Mouse (Mus musculus) bone marrow macrophage, adult 2 months (primary cell): ENCODE data around the gene Stkld1. TPM values are rescaled to one million over a fixed set of nuclear protein-coding genes. Genes with fewer than 3 reads are reported as not detected.

Experiments used
- H3K27ac ChIP-seq: 2 replicates; pipeline ENCODE4 v1.5.1; 2012; ENCODE audit warnings: low read depth, low read length; ENCODE audit not compliant: insufficient read depth
- H3K4me1 ChIP-seq: 2 replicates; pipeline ENCODE4 v1.6.1; 2012; ENCODE audit warnings: low read length; ENCODE audit not compliant: control insufficient read depth, insufficient read depth
- H3K4me3 ChIP-seq: 2 replicates; pipeline ENCODE4 v1.5.1; 2012; ENCODE audit warnings: mild to moderate bottlenecking, low read length, moderate library complexity; ENCODE audit not compliant: insufficient read depth
- CTCF ChIP-seq: IDR thresholded peaks from 2 replicates; pipeline ENCODE4 v1.5.1; 2012; ENCODE audit warnings: low read depth, mild to moderate bottlenecking, low read length, moderate library complexity
- POLR2A ChIP-seq: IDR thresholded peaks from 2 replicates; pipeline ENCODE4 v1.6.1; 2012; ENCODE audit warnings: mild to moderate bottlenecking, low read depth, low read length, borderline replicate concordance
- polyA plus RNA-seq: library from polyadenylated mRNA; stranded (reverse); fragments of >200 nt; gene quantifications from 2 replicates; pipeline ENCODE4 v1.2.4, GENCODE M21; 2012; ENCODE audit not compliant: missing spikeins, insufficient read depth, insufficient read length

Gene Stkld1
- polyA plus RNA-seq, 1 experiment: 2.5 TPM

GRCm38 (mm10) chr2:26915927-26916728 is 17.7 kb upstream of the Stkld1 start, which contains the start of the genes Surf2 and Surf1:
Gene Surf2, plus strand, starts transcription at chr2:26916367.
Gene Surf1, minus strand, starts transcription at chr2:26916530.
- Histone ChIP-seq H3K4me3 (peak within 1 kb of the TSS; percentile 66), H3K4me1 (peaks cover 12% of the 10 kb centered on the region), H3K27ac (peak within 1 kb of the TSS; percentile 63)
- TF ChIP-seq CTCF (no peak), POLR2A (no peak)

- Histone ChIP-seq H3K4me3 (peak overlapping the region; percentile 66), H3K4me1 (peaks cover 16% of the 10 kb centered on the region), H3K27ac (peak overlapping the region; percentile 63)
- TF ChIP-seq POLR2A (no peak), CTCF (no peak)
Observed at GRCm38 (mm10) chr2:26916738-26917137, 17.1 kb upstream of the Stkld1 start.

GRCm38 (mm10) chr2:26919684-26920083 is 14.2 kb upstream of the Stkld1 start:
- H3K4me3 ChIP-seq: no peak overlapping the region
- no peak overlapping the region for H3K27ac ChIP-seq
- TF ChIP-seq CTCF (no peak), POLR2A (no peak)
- peaks cover 18% of the 10 kb centered on the region for H3K4me1 ChIP-seq

GRCm38 (mm10) chr2:26920190-26920855 is 13.5 kb upstream of the Stkld1 start:
- Histone ChIP-seq H3K27ac (no peak overlapping the region), H3K4me1 (peaks cover 17% of the 10 kb centered on the region), H3K4me3 (no peak overlapping the region)
- TF ChIP-seq POLR2A (no peak), CTCF (no peak)

- H3K27ac ChIP-seq: no peak overlapping the region
- H3K4me1 ChIP-seq: peaks cover 17% of the 10 kb centered on the region
- no peak for TF ChIP-seq POLR2A
- TF ChIP-seq CTCF: no peak
Observed at GRCm38 (mm10) chr2:26921784-26922183, 12.1 kb upstream of the Stkld1 start.

GRCm38 (mm10) chr2:26927745-26928476 is 5.9 kb upstream of the Stkld1 start:
- Histone ChIP-seq H3K4me1 (peaks cover 39% of the 10 kb centered on the region), H3K4me3 (no peak overlapping the region), H3K27ac (peak overlapping the region; percentile 35)
- no peak for TF ChIP-seq CTCF
- TF ChIP-seq POLR2A: no peak

More at GRCm38 (mm10) chr2:26921784-26922183, 12.1 kb upstream of the Stkld1 start:
- no peak overlapping the region for H3K4me3 ChIP-seq

- TF ChIP-seq POLR2A (no peak), CTCF (0 out of 2 replicates have a peak, but pooled peaks have one; percentile 30)
- Histone ChIP-seq H3K27ac (no peak overlapping the region), H3K4me3 (no peak overlapping the region), H3K4me1 (peaks cover 52% of the 10 kb centered on the region)
Observed at GRCm38 (mm10) chr2:26930390-26930789, 3.5 kb upstream of the Stkld1 start.

GRCm38 (mm10) chr2:26932473-26933303 is 1.2 kb upstream of the Stkld1 start:
- Histone ChIP-seq H3K4me1 (peaks cover 55% of the 10 kb centered on the region), H3K4me3 (peak overlapping the region; percentile 98), H3K27ac (peak overlapping the region; percentile 78)
- no peak for TF ChIP-seq CTCF
- TF ChIP-seq POLR2A: no peak

- TF ChIP-seq CTCF: no peak
- no peak for TF ChIP-seq POLR2A
- Histone ChIP-seq H3K4me3 (no peak overlapping the region), H3K27ac (no peak overlapping the region), H3K4me1 (peaks cover 36% of the 10 kb centered on the region)
Observed at GRCm38 (mm10) chr2:26935286-26935685, 1.4 kb downstream of the Stkld1 start.
